Mouse (Mus musculus): ENCODE measurements around the gene Fam186a. TPM values are rescaled to one million over a fixed set of nuclear protein-coding genes. Genes with fewer than 3 reads are reported as not detected.

Fam186a gene
- polyA plus RNA-seq, 1 experiment from 2014 or later: not detected

GRCm38 (mm10) chr15:99872543-99872942 is 94.3 kb downstream of the Fam186a start:
- Histone ChIP-seq H3K4me2 (ENCODE audit: low read depth, low read length) (no peak overlapping the region), H3K4me1 (ENCODE audit: control insufficient read depth, insufficient read depth, low read length) (peaks cover 6% of the 10 kb centered on the region; the same call in 1 of the 2 replicates), H3K9me3 (ENCODE audit: control insufficient read depth, low read length) (no peaks in the 10 kb centered on the region), H3K27ac (replicated peaks; ENCODE audit: low read depth, low read length) (no peak overlapping the region), H3K4me3 (ENCODE audit: low read depth, low read length) (no peak overlapping the region), H3K36me3 (ENCODE audit: control insufficient read depth, insufficient read depth, low read length) (no peaks in the 10 kb centered on the region), H3K27me3 (replicated peaks; ENCODE audit: control insufficient read depth, insufficient read depth, low read length) (no peaks in the 10 kb centered on the region), H3K9ac (ENCODE audit: low read depth, low read length) (no peak overlapping the region)
- 81% methylated on average over 3 of the region's 3 CpGs for WGBS
- no peak for ATAC-seq (ENCODE audit: low read depth)
- DNase-seq (ENCODE audit: low spot score): no peak

Other genes starting within 250 kb of the Fam186a start
- 2.0 and 7.3 TPM in 2 replicates for gene Gpd1, start 249.5 kb downstream of the Fam186a start, polyA plus RNA-seq (2014; fragmentation: Nextera tagmentation; extraction: Ambion mirVana)
- 176 and 180 TPM in 2 replicates for gene Cox14, start 241.4 kb downstream of the Fam186a start, polyA plus RNA-seq (2014; fragmentation: Nextera tagmentation; extraction: Ambion mirVana)
- 70.3 and 81.1 TPM in 2 replicates for gene Cers5, start 194.2 kb downstream of the Fam186a start, polyA plus RNA-seq (2014; fragmentation: Nextera tagmentation; extraction: Ambion mirVana)
- gene Lima1, start 91.6 kb downstream of the Fam186a start, polyA plus RNA-seq (2014; fragmentation: Nextera tagmentation; extraction: Ambion mirVana): 66.6 and 72.6 TPM in 2 replicates
- gene Larp4, start 3.0 kb upstream of the Fam186a start, polyA plus RNA-seq (2014; fragmentation: Nextera tagmentation; extraction: Ambion mirVana): 37.1 and 38.2 TPM in 2 replicates
- 14.9 and 15.3 TPM in 2 replicates for gene Dip2b, start 71.6 kb upstream of the Fam186a start, polyA plus RNA-seq (2014; fragmentation: Nextera tagmentation; extraction: Ambion mirVana)

Data from embryonic facial prominence, embryonic 14.5 days (tissue).